Mouse (Mus musculus) embryo, embryonic 11.5 days (tissue): Measurements from ENCODE around the gene Gm10945.

Source experiments
- DNase-seq: peaks from one replicate; pipeline ENCODE4 v3.0.0-alpha.2; 2012; ENCODE audit warnings: low read depth, low spot score

The Gm10945 gene

GRCm38 (mm10) chr10:6761287-6761811 is at the start of gene Gm10945:
Gene Gm10945, minus strand, starts transcription at chr10:6761761.
- DNase-seq: no peak

GRCm38 (mm10) chr10:6790226-6790625 is 28.7 kb upstream of the Gm10945 start:
- DNase-seq: no peak

- peak; percentile 57 for DNase-seq
Measured at GRCm38 (mm10) chr10:6788517-6789237, 27.1 kb upstream of the Gm10945 start.

- no peak for DNase-seq
Measured at GRCm38 (mm10) chr10:6758206-6758605, 3.4 kb downstream of the Gm10945 start, which contains the start of gene Oprm1. Gene Oprm1, plus strand, starts transcription at chr10:6758506.

- no peak for DNase-seq
Measured at GRCm38 (mm10) chr10:6753375-6753774, 8.2 kb downstream of the Gm10945 start.

DNA sequence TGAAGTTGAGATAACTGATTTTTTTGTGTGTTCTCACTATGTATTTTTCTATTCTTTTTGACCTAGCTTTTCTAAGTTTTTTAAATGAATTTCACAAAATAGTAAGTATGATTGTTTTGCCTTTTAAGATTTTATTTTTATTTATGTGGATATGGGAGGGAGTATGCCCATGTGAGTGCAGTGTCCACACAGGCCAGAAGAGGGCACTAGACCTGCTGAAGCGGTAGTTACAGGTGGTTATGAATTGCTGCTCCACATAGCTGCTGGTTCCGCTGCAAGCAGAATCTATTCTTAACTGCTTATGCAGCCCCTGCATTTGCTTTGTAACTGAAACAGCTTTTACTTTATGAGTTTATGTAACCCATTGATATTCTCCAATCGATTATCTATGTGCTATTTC is 33.1 kb downstream of the Gm10945 start:
- no peak for DNase-seq

DNA sequence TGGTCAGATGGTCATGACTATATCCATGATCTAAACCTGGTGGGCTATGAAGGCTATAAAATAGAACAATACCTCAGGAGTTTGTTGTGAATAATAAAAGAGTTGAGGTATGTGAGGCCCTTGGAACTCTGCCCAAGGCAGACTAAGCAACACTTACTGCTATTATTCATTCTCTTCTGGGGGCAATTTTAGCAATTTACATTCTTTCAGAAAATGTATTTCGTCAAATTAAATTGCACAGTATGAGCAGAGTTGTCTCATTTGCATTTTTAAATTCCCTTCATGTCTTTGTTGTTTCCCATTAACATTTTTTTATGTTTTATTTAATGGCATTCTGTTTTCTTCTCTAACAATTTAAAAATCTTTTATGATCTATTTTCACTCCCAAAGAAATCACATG is 37.8 kb downstream of the Gm10945 start:
- DNase-seq: no peak

DNA sequence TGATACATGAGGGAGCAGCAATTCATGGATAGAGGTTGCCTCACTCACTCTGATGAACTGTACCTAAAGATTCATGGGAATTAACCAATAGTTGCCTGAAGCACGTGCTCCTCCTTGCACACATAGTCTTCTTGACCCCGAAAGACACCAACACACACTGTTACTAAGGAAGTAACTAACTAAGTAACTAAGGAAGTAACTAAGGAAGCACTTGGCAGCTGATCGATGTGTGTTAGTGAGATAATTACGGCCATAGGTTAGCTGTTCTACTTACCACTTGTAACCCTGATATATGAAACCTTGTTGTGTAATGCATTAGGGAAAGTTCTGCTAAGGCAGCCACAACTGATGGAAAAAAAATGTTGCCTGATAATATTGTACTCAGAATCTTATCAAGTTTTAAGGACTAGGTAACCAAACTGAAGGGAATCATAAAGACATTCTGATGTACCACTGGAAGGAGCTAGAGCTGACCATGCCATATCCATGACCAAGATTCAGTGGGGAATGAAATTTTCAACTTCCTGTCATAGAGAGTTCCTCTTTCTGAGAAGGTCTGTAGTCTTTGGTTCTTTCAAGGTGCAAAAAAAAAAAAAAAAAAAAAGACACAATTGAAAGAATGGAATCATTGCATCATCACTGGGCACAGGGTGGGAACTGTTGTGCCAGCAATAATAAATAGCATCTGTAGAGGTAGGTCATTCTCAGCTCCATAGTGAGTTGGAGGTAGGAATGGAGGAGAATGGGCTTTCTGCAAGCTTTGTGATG is 44.2 kb downstream of the Gm10945 start:
- no peak for DNase-seq

- DNase-seq: no peak
Measured at GRCm38 (mm10) chr10:6705226-6705885, 56.2 kb downstream of the Gm10945 start.

- peak; percentile 34 for DNase-seq
Measured at GRCm38 (mm10) chr10:6694218-6694850, 67.2 kb downstream of the Gm10945 start.
